Mouse (Mus musculus) kidney, adult 9 months (tissue): Measurements from ENCODE around the gene Arih2.
A peak's percentile ranks its signal among the peaks of the same experiment; 100 is the strongest.
"Not testable (repeated sequence)": the region's sequence is repeated elsewhere in the genome, so short reads cannot be mapped to it uniquely, and the experiment has no call there.

Experiments
- DNase-seq: peaks from one replicate; pipeline ENCODE4 v3.0.0; 2022

Arih2 gene

GRCm38 (mm10) chr9:108649561-108650440 lies 615 bp upstream of the Arih2 start:
- DNase-seq: peak; percentile 20

GRCm38 (mm10) chr9:108648166-108648565 lies 1.0 kb downstream of the Arih2 start:
- DNase-seq: peak; percentile 80

- DNase-seq: no peak
These were observed 9.4 kb downstream of the Arih2 start for GRCm38 (mm10) chr9:108639825-108640224.

GRCm38 (mm10) chr9:108635415-108635814 lies 13.8 kb downstream of the Arih2 start:
- no peak for DNase-seq

DNA sequence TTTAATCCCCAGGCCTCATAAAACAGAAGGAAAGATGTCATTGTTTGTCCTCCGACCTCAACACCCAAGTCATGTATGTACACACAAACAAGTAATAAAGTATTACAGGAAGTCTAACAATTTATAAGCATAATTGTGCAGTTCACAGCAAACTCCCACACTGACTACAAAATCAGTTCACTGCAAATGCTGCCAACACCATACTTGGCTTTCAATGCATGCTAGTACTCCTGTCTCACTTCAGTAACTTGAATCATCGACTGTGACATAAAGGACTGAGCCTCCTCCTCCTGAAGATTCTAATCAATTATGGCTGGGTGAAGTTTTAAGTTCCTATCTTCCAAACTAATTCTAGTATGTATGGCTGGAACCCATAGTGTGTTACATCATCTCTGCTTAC lies 15.3 kb downstream of the Arih2 start:
- no peak for DNase-seq

GRCm38 (mm10) chr9:108632375-108632774 lies 16.8 kb downstream of the Arih2 start:
- DNase-seq: no peak

GRCm38 (mm10) chr9:108631631-108632256 lies 17.4 kb downstream of the Arih2 start:
- no peak for DNase-seq

GRCm38 (mm10) chr9:108630683-108631082 lies 18.5 kb downstream of the Arih2 start:
- no peak for DNase-seq

GRCm38 (mm10) chr9:108628141-108628540 lies 21.0 kb downstream of the Arih2 start:
- DNase-seq: no peak

DNA sequence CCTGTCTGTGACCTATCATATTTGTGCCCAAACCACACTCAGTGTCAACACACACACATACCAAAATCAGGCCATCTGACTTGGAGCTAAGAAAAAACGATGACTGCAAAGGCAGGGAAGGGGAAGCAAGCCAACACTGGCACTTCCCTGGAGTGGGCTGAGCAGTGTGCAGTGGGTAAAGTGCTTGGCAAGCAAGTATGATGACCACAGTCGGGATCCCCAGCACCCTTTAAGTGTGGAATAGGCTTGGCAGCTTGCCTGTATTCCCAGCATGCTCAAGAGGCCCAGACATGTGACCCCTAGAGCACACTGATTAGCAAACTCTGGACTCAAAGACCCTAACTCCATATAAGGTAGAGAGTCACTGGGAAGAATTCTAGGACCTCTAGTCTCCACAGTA lies 22.7 kb downstream of the Arih2 start:
- DNase-seq: peak; percentile 46

- no peak for DNase-seq
These were observed 31.9 kb downstream of the Arih2 start for GRCm38 (mm10) chr9:108617301-108617700.

- DNase-seq: no peak
These were observed 37.7 kb downstream of the Arih2 start for GRCm38 (mm10) chr9:108611488-108611887.

DNA sequence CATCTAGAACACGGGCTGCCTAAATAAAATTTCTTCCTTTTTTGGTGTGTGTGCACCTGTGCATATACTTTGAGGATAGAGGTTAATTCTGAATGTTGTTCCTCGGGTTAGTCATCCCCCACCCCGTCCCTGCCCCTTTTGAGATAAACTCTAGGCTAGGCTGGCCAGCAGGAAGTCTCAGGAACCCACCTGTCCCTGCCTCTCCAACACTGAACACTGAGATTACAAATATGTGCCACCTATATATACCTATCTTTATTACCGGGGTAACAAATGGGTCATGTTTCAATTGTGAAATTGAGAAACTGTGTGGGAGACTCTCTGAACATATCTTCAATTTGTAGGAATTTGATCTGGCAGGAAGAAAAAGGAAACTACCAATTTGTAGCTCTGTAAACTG lies 40.3 kb downstream of the Arih2 start:
- DNase-seq: no peak

DNA sequence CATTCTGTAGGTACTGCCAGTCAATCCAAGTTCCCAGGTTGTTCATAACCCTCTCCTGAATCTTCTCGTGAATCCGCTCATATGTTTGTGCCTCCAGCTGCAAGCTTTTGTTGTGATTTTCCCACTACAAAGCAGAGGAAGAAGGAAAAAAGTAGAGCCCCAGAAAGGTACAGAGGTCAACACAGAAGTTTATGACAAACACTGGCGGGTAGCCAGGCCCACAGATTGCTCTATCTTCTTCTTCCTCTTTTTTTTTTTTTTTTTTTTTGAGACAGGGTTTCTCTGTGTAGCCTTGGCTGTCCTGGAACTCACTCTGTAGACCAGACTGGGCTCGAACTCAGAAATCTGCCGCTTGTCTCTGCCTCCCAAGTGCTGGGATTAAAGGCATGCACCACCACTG lies 41.3 kb downstream of the Arih2 start:
- not testable (repeated sequence) for DNase-seq

GRCm38 (mm10) chr9:108601986-108602385 lies 47.2 kb downstream of the Arih2 start:
- DNase-seq: no peak

DNA sequence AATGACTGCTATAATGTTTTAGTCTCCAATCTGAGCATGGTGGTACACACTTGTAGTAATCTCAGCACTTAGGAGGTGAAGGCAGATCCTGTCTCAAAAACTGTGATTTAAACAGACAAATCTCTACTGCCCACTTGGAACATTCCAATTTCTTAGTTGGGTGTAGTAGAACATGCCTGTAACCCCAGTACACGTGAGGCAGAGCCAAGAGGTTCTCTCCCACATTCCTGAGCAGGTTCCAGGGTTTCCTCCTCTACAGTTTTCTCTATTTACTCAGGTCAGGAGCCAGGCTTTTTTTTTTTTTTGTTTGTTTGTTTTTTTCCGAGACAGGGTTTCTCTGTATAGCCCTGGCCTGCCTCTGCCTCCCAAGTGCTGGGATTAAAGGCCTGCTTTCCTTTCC lies 49.2 kb downstream of the Arih2 start:
- DNase-seq: no peak

DNA sequence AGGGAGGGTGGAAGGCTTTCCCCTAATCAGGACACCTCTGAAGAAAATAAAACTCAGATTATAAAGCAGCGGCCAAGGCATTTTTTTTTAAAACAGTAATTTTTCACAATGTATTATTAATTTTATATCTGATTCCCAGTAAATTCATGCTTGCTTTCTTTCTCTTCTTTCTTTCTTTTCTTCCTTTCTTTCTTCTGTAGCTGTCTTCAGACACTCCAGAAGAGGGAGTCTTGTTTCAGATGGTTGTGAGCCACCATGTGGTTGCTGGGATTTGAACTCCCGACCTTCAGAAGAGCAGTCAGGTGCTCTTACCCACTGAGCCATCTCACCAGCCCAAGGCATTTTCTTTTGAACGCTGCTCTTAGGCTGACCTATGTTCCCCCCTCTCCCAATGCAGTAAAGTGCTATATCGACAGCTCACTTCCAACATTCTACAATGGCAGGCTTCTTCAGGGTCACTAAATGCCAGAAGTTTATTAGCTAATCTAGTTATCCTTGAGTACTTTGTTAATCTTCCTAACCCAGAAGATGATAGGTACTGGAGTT lies 50.1 kb downstream of the Arih2 start:
- DNase-seq: no peak

DNA sequence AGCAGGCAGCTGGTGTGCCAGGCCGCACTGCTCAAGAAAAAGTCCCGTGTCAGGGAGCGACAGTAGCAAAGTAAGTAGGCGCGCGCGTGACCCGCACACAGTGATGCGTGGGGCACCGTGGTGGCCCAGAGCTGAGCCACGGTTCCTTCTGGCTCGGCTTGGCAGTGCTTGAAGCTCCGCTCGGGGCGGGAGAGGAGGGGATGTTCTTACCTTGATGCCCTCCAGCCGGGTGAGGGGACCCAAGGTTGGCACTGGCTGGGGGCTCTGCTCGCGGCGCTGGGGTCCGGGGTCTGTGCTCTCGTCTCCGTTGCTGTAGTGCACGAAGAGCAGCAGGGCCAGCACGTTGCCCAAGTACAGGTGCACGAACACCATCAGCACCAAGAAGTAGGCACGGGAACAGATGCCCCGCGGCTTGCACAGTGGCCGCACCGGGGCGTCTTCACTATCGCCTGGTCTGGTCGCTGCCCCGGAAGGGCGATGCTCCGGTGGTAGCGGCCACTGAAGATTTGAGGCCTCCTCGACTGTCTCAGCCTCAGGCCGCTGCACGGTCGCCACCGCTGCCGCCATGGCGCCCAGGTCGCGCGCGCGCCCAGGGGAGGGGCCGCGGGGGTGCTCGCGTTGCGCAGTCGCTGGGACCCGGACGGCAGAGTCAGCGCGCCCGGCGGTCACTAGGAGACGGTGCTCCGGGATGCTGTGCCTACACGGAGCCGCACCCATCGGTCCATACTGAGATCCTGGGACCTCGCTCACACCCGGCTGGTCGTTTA lies 52.0 kb downstream of the Arih2 start, which contains the start of gene P4htm:
TSS of gene P4htm (minus strand) at position 670 of the 767 bp plus-strand sequence.
- no peak for DNase-seq

- no peak for DNase-seq
These were observed 54.8 kb downstream of the Arih2 start for GRCm38 (mm10) chr9:108594354-108594753.

GRCm38 (mm10) chr9:108591462-108591861 lies 57.7 kb downstream of the Arih2 start:
- DNase-seq: no peak

- DNase-seq: no peak
These were observed 60.0 kb downstream of the Arih2 start for GRCm38 (mm10) chr9:108589229-108589628.

DNA sequence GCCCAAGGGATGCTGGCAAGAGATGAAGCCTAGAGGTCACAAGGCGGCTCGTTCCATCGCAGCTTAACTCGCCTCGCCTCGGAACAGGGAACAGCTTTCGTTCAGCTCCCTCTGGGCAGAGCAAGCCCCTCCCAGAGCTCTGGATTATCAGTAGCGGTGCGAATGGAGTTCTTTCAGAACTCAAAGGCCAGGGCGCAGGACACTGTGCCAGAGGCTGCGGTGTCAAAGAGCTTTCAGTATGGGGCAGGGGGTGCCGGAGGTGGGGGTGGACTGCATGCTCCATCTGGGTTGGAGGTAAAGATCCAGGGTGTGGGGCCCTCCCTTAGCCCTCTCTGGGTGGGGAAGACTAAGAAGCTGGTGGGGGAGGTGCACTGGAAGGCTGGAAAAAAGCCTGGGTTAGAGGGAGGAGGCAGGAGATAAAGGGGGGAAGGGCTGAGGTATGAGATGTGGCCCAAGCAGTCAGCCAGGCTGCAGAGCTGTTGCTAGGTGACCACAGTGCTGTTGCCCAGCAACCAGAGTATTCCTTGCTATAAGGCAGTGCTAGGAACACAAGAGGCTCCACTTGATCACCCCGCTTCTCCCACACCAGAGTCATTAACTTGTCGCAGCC lies 61.5 kb downstream of the Arih2 start:
- DNase-seq: no peak

DNA sequence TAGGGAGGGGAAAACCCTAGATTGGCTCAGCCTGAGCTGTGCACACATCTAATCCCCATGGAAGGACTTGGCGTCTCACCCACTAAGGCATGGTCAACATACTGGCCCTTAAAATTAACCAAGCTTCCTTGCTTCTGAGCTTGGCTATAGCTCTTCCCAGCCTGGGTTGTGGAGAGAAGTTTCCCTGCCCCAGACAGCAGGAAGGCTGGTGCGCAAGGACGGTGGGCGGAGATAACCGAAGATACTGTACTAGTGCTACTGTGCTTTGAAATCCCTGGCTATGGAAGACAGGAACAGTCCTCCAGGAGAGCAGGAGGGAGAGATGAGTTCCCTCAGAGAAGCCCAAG lies 69.9 kb downstream of the Arih2 start:
- DNase-seq: no peak
